Mouse (Mus musculus) Patski (cell line): ENCODE results near the gene Mbnl2. TPM values are rescaled to one million over a fixed set of nuclear protein-coding genes. Genes with fewer than 3 reads are reported as not detected.

Source experiments
- ATAC-seq: fragments of 100-300 bp; one replicate; pipeline ENCODE4 v1.8.0; 2021
- CTCF ChIA-PET: fragments of 350-600 bp; sonication (Branson Sonifier 250); formaldehyde crosslinking; loops from one replicate; lab custom pipeline; 2022; ENCODE audit warnings: inconsistent platforms; lab: Charles Lee
- POLR2A ChIA-PET: fragments of 350-600 bp; sonication (Branson Sonifier 250); formaldehyde crosslinking; loops from one replicate; lab custom pipeline; 2022; ENCODE audit warnings: antibody characterized with exemption, inconsistent platforms; lab: Charles Lee
- DNase-seq: peaks from one replicate; pipeline ENCODE4 v3.0.0-alpha.2; 2011; ENCODE audit warnings: low read depth, low spot score
- H3K27me3 ChIP-seq: fragments of 371-371 bp; one replicate; pipeline ENCODE4 v1.5.1; 2021
- CTCF ChIP-seq: fragments of 100-300 bp; IDR thresholded peaks from one replicate; pipeline ENCODE4 v1.5.1; 2021
- in situ Hi-C: fragments of 300-500 bp; cut with MboI; formaldehyde crosslinking; loops from 3 replicates; pipeline ENCODE4 v1.11.1; 2018; ENCODE audit warnings: low pct_unique_long_range_greater_than_20kb, mixed read lengths
- polyA plus RNA-seq: library from polyadenylated mRNA; unstranded; gene quantifications from one replicate; pipeline ENCODE4 v1.2.3, GENCODE M21; 2021

Gene Mbnl2
- polyA plus RNA-seq, 1 experiment from 2014 or later = 132 TPM

DNA sequence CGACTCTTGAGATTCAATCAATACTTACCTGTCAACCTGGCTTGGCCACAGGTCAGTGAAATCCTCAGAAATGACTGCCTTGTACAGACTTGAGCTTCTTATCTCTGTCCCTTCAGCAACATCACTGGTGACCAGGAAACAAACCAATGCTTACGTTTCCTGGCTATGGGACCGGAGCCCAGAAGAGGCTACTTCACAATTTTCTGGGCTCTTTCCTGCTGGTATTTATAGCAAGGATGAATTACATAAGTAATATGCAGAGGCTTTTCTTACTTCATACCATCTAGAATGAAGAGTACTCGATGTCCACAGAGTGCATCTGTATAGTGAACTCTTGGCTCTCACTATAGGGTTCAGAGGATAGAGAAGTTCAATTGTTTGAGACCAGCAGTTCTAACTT lies 111.8 kb downstream of the Mbnl2 start:
- DNase-seq = no peak
- in situ Hi-C loops = no loop called here
- no peak for ATAC-seq
- H3K27me3 ChIP-seq = no peaks in the 10 kb centered on the region
- ChIA-PET CTCF (no interaction called here), POLR2A (no interaction called here)
- TF ChIP-seq CTCF = no peak

DNA sequence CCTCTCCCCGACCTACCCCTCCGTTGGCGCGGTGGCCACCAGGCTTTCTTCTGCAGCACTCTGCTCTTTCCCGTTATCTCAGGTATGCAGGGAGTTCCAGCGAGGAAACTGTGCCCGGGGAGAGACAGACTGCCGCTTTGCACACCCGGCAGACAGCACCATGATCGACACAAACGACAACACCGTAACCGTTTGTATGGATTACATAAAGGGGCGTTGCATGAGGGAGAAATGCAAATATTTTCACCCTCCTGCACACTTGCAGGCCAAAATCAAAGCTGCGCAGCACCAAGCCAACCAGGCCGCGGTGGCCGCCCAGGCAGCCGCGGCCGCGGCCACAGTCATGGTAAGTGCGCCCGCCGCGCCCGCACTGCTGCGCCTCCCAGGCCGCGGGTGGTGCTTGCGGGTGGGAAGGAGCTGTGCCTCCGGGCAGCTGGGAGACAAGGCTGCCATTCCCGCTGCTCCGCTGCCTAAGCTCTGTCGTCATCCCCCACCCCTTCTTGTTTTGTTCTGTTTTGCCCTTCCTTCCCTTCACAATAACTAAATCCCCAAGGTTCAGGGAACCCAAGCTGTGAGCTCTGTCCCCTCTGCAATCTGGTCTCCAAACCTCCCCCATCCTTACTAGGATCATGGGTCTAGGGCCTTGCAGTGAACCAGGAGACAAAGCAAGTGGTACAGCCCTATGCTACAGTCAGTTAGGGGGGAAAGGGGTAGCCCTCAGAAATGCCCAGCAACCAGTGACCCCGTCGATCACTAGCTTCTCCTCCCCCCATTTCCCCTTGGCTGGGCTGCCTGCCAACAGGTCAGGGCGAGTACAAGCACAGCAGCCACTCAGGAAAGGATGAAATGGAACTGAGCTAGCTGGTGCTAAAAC lies 113.6 kb downstream of the Mbnl2 start:
- H3K27me3 ChIP-seq = no peaks in the 10 kb centered on the region
- DNase-seq (no peak), ATAC-seq (no peak)
- ChIA-PET CTCF (interaction anchor here (0.7 to 1.2 kb wide), 2 partner anchors 10 to 16 kb away, joined by 3 read pairs; no protein-coding TSS in a partner anchor), POLR2A (interaction anchor here (0.6 kb wide), 1 partner anchor 108 kb away, joined by 3 read pairs; no protein-coding TSS in a partner anchor)
- TF ChIP-seq CTCF = no peak
- in situ Hi-C loops = no loop called here

DNA sequence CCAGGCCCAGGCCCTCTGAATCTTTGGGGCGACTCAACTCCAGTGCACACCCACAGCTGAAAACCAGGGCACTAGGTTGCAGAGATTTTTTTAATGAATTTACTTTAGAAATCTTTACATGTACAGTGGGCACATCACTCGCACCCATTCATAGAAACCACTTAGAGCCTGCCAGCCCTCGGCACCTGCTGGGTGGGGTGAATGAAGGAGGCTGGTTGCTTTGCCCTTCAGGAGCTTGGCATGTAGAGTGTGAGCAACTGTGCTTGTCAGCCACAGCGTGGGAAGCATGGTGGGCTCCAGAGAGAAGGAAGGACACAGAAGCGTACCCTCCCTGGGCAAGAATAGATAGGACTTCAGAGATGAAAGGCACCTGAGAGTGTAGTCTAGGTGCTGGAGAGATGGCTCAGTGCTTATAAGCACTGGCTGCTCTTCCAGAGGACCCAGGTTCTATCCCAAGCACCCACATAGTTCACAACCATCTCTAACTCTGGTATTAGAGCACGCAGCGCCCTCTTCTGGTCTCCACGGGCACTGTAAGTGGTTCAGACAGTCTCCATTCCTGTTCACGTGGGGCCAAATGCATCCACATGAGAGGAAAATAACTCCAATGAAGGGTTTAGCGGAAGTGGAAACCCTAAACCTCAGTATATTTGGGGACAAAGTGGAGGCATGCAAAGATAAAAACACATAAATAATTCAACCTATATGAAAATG lies 114.9 kb downstream of the Mbnl2 start:
- no peaks in the 10 kb centered on the region for H3K27me3 ChIP-seq
- in situ Hi-C loops = no loop called here
- ChIA-PET CTCF (interaction anchor here (1.2 kb wide), 1 partner anchor 11 kb away, joined by 3 read pairs; no protein-coding TSS in a partner anchor), POLR2A (no interaction called here)
- peak; percentile 61 for TF ChIP-seq CTCF
- no peak for DNase-seq
- ATAC-seq = no peak

DNA sequence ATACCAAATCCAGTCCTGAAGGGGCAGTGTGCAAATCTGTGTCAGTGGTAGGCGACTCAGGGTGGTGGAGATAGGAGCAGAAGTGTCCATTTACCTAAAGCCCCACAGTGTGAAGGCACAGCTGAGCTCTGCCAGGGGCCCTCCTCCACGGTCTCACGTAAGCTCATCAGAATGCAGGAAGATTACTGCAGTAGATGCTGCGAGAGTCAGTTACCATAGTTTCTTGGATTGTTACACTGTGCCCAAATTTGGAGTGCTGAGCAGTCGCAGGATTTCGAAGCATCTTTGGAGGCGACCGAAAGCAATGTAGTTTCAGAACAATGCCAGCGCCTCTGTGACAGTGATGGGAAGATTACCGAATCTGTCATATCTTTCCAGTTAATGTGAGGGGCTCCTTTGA lies 116.2 kb downstream of the Mbnl2 start:
- TF ChIP-seq CTCF = no peak
- ChIA-PET CTCF (no interaction called here), POLR2A (no interaction called here)
- in situ Hi-C loops = no loop called here
- ATAC-seq (no peak), DNase-seq (no peak)
- no peaks in the 10 kb centered on the region for H3K27me3 ChIP-seq

DNA sequence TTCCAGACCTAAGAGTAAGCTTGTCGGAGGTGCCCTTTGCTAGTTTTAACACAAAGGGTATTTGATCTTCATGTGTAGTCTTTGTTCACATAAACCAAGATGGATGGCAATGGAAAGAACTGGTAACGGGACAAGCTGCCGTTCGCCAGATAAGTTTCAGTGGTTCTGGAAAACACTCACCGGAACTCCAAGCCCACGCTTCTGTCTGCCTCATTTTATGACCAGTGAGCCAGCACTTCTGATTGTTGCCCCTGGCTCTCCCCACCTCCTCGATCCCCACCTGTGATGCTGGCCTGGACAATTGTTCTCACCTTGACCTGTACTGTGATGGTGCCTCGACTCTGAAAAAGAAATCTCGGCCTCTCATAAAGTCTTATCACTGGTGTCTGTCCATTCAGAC lies 117.0 kb downstream of the Mbnl2 start:
- ChIA-PET CTCF (interaction anchor here (1.2 to 1.7 kb wide), 2 partner anchors 9 to 11 kb away, joined by 3 to 6 read pairs; no protein-coding TSS in a partner anchor), POLR2A (no interaction called here)
- no peaks in the 10 kb centered on the region for H3K27me3 ChIP-seq
- ATAC-seq = no peak
- TF ChIP-seq CTCF = no peak
- no peak for DNase-seq
- in situ Hi-C loops = no loop called here

DNA sequence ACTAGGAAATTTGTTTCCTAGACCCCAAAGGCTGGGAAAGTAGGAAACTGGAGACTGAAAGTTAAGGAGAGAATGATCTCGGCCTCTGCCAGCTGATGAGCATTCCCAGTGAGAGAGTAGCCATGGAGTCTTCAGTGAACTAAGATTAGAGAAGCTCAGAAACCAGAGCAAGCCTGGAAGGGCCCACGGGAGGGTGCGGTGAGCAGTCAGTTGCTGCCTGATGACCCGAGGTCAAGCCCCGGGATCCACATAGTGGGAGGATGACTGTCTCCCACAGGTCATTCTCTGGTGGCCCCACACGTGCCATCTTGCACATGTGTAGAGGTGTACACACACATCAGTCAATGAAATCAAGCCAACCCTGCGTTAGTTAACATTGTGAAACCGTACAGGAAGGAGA lies 118.0 kb downstream of the Mbnl2 start:
- in situ Hi-C loops = no loop called here
- H3K27me3 ChIP-seq = no peaks in the 10 kb centered on the region
- no peak for DNase-seq
- no peak for TF ChIP-seq CTCF
- no peak for ATAC-seq
- ChIA-PET POLR2A (no interaction called here), CTCF (interaction anchor here (1.2 to 1.7 kb wide), 2 partner anchors 10 to 12 kb away, joined by 3 to 6 read pairs; no protein-coding TSS in a partner anchor)

DNA sequence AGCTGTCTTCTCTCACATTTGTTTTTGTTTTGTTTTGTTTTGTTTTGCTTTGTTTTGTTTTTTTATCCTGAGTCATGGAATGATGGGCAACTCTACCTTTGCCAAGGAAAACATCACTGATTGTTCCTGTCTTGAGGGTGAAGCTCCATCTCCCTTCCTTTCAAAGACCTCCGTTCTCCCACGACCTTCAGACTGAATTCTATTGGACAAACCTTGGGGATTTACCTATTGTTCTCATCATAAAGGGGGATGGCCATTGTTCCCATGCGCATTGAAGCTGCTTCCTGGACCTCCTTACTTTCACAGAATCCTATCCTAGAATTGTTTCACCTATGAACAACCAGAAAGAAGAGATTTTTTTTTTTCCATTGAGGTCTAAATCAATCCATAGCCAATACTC lies 118.7 kb downstream of the Mbnl2 start:
- DNase-seq (no peak), ATAC-seq (no peak)
- in situ Hi-C loops = no loop called here
- no peak for TF ChIP-seq CTCF
- ChIA-PET POLR2A (interaction anchor here (0.8 kb wide), 1 partner anchor 11 kb away, joined by 3 read pairs; no protein-coding TSS in a partner anchor), CTCF (interaction anchor here (1.3 kb wide), 1 partner anchor 8 kb away, joined by 4 read pairs; no protein-coding TSS in a partner anchor)
- H3K27me3 ChIP-seq = no peaks in the 10 kb centered on the region

DNA sequence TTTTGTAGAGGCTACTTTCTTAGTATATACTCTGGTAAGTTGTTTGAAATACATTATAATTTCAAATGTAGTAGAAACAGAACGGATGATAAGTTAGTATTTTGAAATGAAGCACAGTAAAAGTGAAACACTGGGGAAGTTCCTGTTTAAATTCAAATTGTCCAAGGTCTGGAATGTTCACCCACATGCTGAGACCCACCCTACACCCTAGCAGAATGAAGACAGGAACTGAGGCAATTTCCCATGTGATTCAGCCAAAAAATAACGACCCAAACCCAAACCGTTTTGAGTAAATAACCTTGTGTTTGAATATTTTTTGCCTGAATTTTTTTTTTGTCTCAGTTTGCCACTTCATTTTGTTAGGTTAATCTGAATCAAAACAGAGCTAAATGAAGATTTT lies 119.4 kb downstream of the Mbnl2 start:
- no peak for TF ChIP-seq CTCF
- ChIA-PET POLR2A (interaction anchor here (0.7 to 0.8 kb wide), 2 partner anchors 12 to 128 kb away, joined by 3 read pairs; no protein-coding TSS in a partner anchor), CTCF (interaction anchor here (0.7 to 1.3 kb wide), 2 partner anchors 9 to 172 kb away, joined by 3 to 4 read pairs; no protein-coding TSS in a partner anchor)
- no peak for DNase-seq
- H3K27me3 ChIP-seq = no peaks in the 10 kb centered on the region
- in situ Hi-C loops = no loop called here
- ATAC-seq = no peak

DNA sequence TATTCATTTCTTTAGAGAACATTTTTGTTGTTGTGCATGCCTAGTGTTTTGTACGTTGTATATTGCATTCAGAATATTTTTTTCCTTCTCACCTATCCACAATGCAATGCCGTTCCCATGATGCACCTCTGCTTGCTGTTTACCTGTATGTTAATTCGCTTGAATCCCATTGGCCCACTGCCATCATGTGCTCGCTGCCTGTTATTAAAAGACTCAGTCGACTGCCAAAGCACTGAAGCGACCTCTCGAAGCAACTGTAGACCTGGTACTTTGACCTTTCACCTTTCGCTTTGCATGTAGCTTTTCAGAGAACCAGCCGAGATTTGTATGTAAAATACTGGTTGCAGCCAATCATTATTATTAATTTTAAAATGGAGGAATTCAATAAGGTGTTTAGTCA lies 120.0 kb downstream of the Mbnl2 start:
- ATAC-seq = no peak
- CTCF ChIA-PET = interaction anchor here (1.3 kb wide), 1 partner anchor 9 kb away, joined by 4 read pairs; no protein-coding TSS in a partner anchor
- DNase-seq = no peak
- POLR2A ChIA-PET = no interaction called here
- H3K27me3 ChIP-seq = no peaks in the 10 kb centered on the region
- no peak for TF ChIP-seq CTCF
- in situ Hi-C loops = no loop called here

DNA sequence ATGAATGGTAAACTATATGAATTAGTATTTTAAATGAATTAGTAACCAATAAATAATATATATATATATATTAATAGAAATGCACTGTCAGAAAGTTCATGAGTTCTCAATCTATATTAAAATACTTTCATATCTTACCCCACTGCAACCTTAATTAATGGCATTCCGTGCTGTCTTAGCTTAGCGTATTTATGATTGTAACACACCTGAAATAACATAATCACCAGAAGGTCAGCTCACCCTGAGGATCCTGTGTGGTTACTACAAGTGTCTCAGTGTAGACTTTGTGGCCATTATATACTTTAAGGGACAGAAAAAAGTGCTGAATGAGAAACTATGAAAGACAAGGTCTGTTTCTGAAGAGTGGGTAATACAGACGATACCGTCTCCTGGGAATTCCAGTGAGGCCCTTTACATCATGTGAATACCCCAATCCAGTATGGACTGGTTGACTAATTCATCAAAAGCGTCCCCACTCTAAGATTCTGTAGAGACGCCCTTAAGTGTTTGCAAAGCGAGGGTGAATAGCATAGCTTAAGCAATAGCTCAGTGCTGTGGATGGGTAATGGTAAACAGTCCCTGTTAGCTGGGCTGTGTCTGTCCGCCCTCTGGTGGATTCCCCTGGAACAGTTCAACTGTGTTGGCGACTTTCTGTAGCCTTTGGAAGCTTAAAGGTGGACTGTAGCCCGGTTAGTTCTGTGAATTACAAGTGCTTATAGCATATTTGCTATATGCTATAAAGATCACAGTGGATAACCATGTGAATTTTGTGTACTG lies 122.6 kb downstream of the Mbnl2 start:
- no peaks in the 10 kb centered on the region for H3K27me3 ChIP-seq
- CTCF ChIA-PET = interaction anchor here (1.1 to 2.7 kb wide), 12 partner anchors 9 to 139 kb away, joined by 3 to 18 read pairs (median 4); no protein-coding TSS in a partner anchor
- POLR2A ChIA-PET = no interaction called here
- in situ Hi-C loops = no loop called here
- peak; percentile 88 for TF ChIP-seq CTCF
- DNase-seq (no peak), ATAC-seq (peak; percentile 92)
